Mouse (Mus musculus) urinary bladder, postnatal 4 days (tissue): Measurements from ENCODE around the gene Arl3.

Experiments used
- DNase-seq, 2 experiments: peaks; one replicate each; pipeline ENCODE4 v3.0.0; 2021 to 2022; ENCODE audit warnings: low spot score in 2 of 2

Arl3 gene

GRCm38 (mm10) chr19:46500581-46501341 is 72.2 kb downstream of the Arl3 start:
- no peak for DNase-seq

- peak; percentile 94 to 98 for DNase-seq
Observed at GRCm38 (mm10) chr19:46499836-46500580, 73.0 kb downstream of the Arl3 start.

GRCm38 (mm10) chr19:46499539-46499835 is 73.5 kb downstream of the Arl3 start:
- no peak for DNase-seq

GRCm38 (mm10) chr19:46497230-46497629 is 75.8 kb downstream of the Arl3 start:
- DNase-seq = no peak

GRCm38 (mm10) chr19:46495136-46495535 is 77.9 kb downstream of the Arl3 start:
- DNase-seq = no peak

GRCm38 (mm10) chr19:46490634-46491033 is 82.4 kb downstream of the Arl3 start:
- no peak for DNase-seq

- DNase-seq = no peak
Observed at GRCm38 (mm10) chr19:46489448-46489847, 83.5 kb downstream of the Arl3 start.

- no peak for DNase-seq
Observed at GRCm38 (mm10) chr19:46486709-46487108, 86.3 kb downstream of the Arl3 start.

GRCm38 (mm10) chr19:46485847-46486246 is 87.2 kb downstream of the Arl3 start:
- DNase-seq = no peak

- DNase-seq = peak in 1 of 2 experiments; percentile 52
Observed at GRCm38 (mm10) chr19:46484518-46484917, 88.5 kb downstream of the Arl3 start.

- DNase-seq = no peak
Observed at GRCm38 (mm10) chr19:46483701-46484328, 89.2 kb downstream of the Arl3 start.

- DNase-seq = no peak
Observed at GRCm38 (mm10) chr19:46482896-46483516, 90.0 kb downstream of the Arl3 start.

- no peak for DNase-seq
Observed at GRCm38 (mm10) chr19:46481756-46482155, 91.2 kb downstream of the Arl3 start.

- DNase-seq = no peak
Observed at GRCm38 (mm10) chr19:46481352-46481751, 91.6 kb downstream of the Arl3 start.
